Mouse (Mus musculus) left cerebral cortex, adult 2 months (tissue): ENCODE results near the gene Atrn. TPM values are rescaled to one million over a fixed set of nuclear protein-coding genes. Genes with fewer than 3 reads are reported as not detected.

ENCODE experiments used
- DNase-seq, 2 experiments: peaks; one replicate each; pipeline ENCODE4 v3.0.0; 2021 to 2022; ENCODE audit warnings: low spot score in 2 of 2, mixed read lengths in 1 of 2; ENCODE audit errors: extremely low spot score in 1 of 2
- H3K27ac ChIP-seq: fragments of 200-600 bp; 2 replicates; pipeline ENCODE4 v1.8.1; 2022
- H3K4me3 ChIP-seq: fragments of 200-600 bp; 2 replicates; pipeline ENCODE4 v1.8.1; 2022
- CTCF ChIP-seq: fragments of 200-600 bp; IDR thresholded peaks from 2 replicates; pipeline ENCODE4 v1.8.1; 2022; ENCODE audit warnings: antibody characterized with exemption, mild to moderate bottlenecking, moderate library complexity
- intact Hi-C: fragments of 180-260 bp; cut with DNase I; formaldehyde crosslinking; loops from one replicate; pipeline ENCODE4 v1.15.1; 2025
- microRNA-seq, 2 experiments: library from miRNA; unstranded; fragments of <30 nt; microRNA quantifications; one replicate each; pipeline ENCODE4 v1.2.0; 2021
- total RNA-seq, 2 experiments: library from RNA; stranded (reverse); gene quantifications; 2 replicates each; pipeline ENCODE4 v1.2.3; 2021

Gene Atrn
- total RNA-seq, 2 experiments from 2014 or later = 118 to 126 TPM

DNA sequence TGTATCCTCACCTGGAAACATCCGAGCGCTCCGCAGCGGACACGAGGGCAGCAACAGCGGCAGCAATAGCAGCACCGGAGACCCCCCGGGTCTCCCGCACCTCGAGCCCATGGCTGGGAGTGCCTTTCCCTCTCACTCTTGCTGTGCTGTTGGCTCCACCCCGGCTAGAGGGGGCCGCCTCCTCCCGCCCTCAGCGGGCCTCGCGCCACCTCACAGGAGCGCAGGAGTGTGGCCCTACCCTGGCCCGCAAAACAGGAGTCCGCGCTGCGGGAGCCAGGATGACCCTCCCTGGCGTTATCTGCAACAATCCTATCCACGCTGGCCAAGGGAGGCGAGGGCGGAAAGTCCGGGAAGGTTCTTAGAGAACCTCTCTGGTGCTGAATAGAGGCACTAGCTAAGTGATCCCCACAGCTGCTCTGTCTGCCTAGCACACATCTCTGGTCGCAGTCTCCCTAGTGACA is 157.1 kb downstream of the Atrn start, which contains the start of gene Adam33:
TSS of gene Adam33 (minus strand) at position 411 of the 461 bp plus-strand sequence.
- intact Hi-C loops = no loop called here
- H3K4me3 ChIP-seq = peak within 1 kb of the TSS; percentile 37
- no peak for TF ChIP-seq CTCF
- H3K27ac ChIP-seq = no peak within 1 kb of the TSS
- DNase-seq = no peak

DNA sequence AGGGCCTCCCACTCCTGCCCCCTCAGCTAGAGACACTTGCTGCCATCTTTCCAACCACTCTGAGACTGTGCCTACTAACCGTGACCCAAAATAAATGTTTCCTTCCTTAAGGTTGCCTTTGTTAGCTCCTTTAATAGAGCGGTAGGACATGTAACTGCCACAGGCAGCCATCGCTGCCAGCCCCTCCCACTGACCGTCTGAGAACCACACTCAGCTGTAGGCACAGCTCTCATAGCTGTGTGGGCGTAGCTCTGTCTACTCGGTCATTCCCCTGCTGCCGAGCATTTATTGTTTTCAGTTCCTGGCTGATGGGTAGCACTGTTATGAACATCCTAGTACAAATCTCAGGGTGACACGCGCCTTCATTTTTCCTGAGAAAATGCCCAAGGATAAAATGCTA is 160.0 kb downstream of the Atrn start:
- Histone ChIP-seq H3K4me3 (no peak overlapping the region), H3K27ac (no peak overlapping the region)
- intact Hi-C loops = no loop called here
- DNase-seq = no peak
- TF ChIP-seq CTCF = no peak

DNA sequence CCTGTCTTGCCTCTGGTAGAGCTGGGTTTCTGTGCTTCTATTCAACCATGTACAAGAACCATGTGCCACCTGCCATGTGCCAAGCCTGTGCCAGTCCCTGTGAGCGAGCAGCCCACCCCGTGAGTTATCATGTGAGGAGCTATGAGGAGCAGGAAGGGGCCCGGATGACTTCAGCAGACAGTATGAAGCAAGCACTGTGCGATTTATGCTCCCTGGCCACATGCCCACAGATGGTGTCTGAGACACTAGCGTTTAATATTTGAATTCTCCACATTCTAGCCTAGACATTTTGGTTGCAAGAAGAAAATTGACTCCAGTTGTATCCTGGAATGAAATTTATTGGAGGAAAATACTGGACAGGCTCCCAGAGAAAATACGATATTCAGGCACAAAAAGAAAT is 161.2 kb downstream of the Atrn start:
- DNase-seq = no peak
- no peak for TF ChIP-seq CTCF
- no peak overlapping the region for H3K27ac ChIP-seq
- intact Hi-C loops = no loop called here
- H3K4me3 ChIP-seq = no peak overlapping the region

DNA sequence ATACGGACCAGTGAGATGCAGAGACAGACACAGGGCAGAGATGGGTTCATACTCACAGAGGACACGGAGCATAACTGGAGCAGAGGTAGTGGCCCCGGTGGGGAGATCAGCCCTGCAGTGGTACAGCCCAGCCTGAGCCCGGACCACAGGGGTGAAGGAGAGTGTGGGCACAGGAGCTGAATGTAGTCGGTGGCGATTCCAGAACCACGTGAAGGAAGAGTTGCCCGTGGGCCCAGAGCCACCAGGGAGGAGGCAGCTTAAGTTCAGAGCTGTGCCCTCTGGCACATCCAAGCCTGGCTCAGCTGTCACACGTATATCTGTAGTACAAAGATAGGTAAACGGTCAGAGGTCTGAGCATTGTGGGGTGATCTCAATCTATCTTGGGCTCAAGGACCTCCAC is 166.2 kb downstream of the Atrn start:
- TF ChIP-seq CTCF = no peak
- Histone ChIP-seq H3K4me3 (no peak overlapping the region), H3K27ac (no peak overlapping the region)
- intact Hi-C loops = no loop called here
- no peak for DNase-seq

Small RNA genes lying within 50 kb of the gene (microRNA-seq; reads per million reads assigned to microRNA genes)
- gene Mir6973b = 0.49 to 0.96 reads per million in 2 experiments

Other genes with a start within 250 kb of the Atrn start
- gene Ddrgk1, start 241.8 kb upstream of the Atrn start, total RNA-seq = 100 to 1,000 TPM in 1 of 2 experiments, 10 to 100 TPM in 1; 96.3 to 106 TPM
- 10 to 100 TPM; 35.7 to 39.7 TPM for gene Itpa, start 238.9 kb upstream of the Atrn start, total RNA-seq
- 1 to 10 TPM; 2.3 to 2.5 TPM for gene Slc4a11, start 209.0 kb upstream of the Atrn start, total RNA-seq
- 10 to 100 TPM; 68.3 to 76.4 TPM for gene 4930402H24Rik, start 89 bp upstream of the Atrn start, total RNA-seq
- gene Gfra4, start 136.6 kb downstream of the Atrn start, total RNA-seq = 10 to 100 TPM; 50.3 to 55.3 TPM
- gene Adam33, start 157.3 kb downstream of the Atrn start, total RNA-seq = 1 to 10 TPM; 8.9 to 9.6 TPM
- under 1 TPM; 0.44 to 0.45 TPM for gene Siglec1, start 180.3 kb downstream of the Atrn start, total RNA-seq
- 10 to 100 TPM; 10.1 to 12.8 TPM for gene Hspa12b, start 220.8 kb downstream of the Atrn start, total RNA-seq
- not detected for gene Gm11037, start 227.0 kb downstream of the Atrn start, total RNA-seq